Mouse (Mus musculus): ENCODE results near the gene Trim44. TPM values are rescaled to one million over a fixed set of nuclear protein-coding genes. Genes with fewer than 3 reads are reported as not detected.
A peak's percentile ranks its signal among the peaks of the same experiment; 100 is the strongest.

The Trim44 gene
- 34.9 and 37.2 TPM in 2 replicates for total RNA-seq (2014; fragmentation: Nextera tagmentation)
- 34.0 and 45.1 TPM in 2 replicates for total RNA-seq (2017)

GRCm38 (mm10) chr2:102407363-102408184 is at the start of gene Trim44:
Trim44 (minus strand) TSS chr2:102407828.
- no peak for ATAC-seq (replicated peaks; ENCODE audit: low FRiP score, low TSS enrichment, poor library complexity, severe bottlenecking)

GRCm38 (mm10) chr2:102455126-102455525 is 47.5 kb upstream of the Trim44 start:
- no peak for ATAC-seq (replicated peaks; ENCODE audit: low FRiP score, low TSS enrichment, poor library complexity, severe bottlenecking)

- ATAC-seq (replicated peaks; ENCODE audit: low FRiP score, low TSS enrichment, poor library complexity, severe bottlenecking), result 0 out of 2 replicates have a peak, but pooled peaks have one; percentile 48
Observed at GRCm38 (mm10) chr2:102453447-102453846, 45.8 kb upstream of the Trim44 start.

- no peak for ATAC-seq (replicated peaks; ENCODE audit: low FRiP score, low TSS enrichment, poor library complexity, severe bottlenecking)
Observed at GRCm38 (mm10) chr2:102451671-102452549, 44.3 kb upstream of the Trim44 start, which contains the start of gene Fjx1. Fjx1 (minus strand) TSS chr2:102452499.

- peak; percentile 38; the same call in 1 of the 2 replicates for ATAC-seq (replicated peaks; ENCODE audit: low FRiP score, low TSS enrichment, poor library complexity, severe bottlenecking)
Observed at GRCm38 (mm10) chr2:102450761-102451670, 43.4 kb upstream of the Trim44 start.

- ATAC-seq (replicated peaks; ENCODE audit: low FRiP score, low TSS enrichment, poor library complexity, severe bottlenecking), result peak; percentile 13; the same call in 1 of the 2 replicates
Observed at GRCm38 (mm10) chr2:102450248-102450760, 42.7 kb upstream of the Trim44 start.

GRCm38 (mm10) chr2:102449630-102450247 is 42.1 kb upstream of the Trim44 start:
- ATAC-seq (replicated peaks; ENCODE audit: low FRiP score, low TSS enrichment, poor library complexity, severe bottlenecking), result no peak

- no peak for ATAC-seq (replicated peaks; ENCODE audit: low FRiP score, low TSS enrichment, poor library complexity, severe bottlenecking)
Observed at GRCm38 (mm10) chr2:102449056-102449455, 41.4 kb upstream of the Trim44 start.

- no peak for ATAC-seq (replicated peaks; ENCODE audit: low FRiP score, low TSS enrichment, poor library complexity, severe bottlenecking)
Observed at GRCm38 (mm10) chr2:102447831-102448230, 40.2 kb upstream of the Trim44 start.

GRCm38 (mm10) chr2:102446851-102447250 is 39.2 kb upstream of the Trim44 start:
- no peak for ATAC-seq (replicated peaks; ENCODE audit: low FRiP score, low TSS enrichment, poor library complexity, severe bottlenecking)

- no peak for ATAC-seq (replicated peaks; ENCODE audit: low FRiP score, low TSS enrichment, poor library complexity, severe bottlenecking)
Observed at GRCm38 (mm10) chr2:102437357-102438030, 29.9 kb upstream of the Trim44 start.

GRCm38 (mm10) chr2:102433879-102434278 is 26.3 kb upstream of the Trim44 start:
- ATAC-seq (replicated peaks; ENCODE audit: low FRiP score, low TSS enrichment, poor library complexity, severe bottlenecking), result no peak

GRCm38 (mm10) chr2:102431084-102431483 is 23.5 kb upstream of the Trim44 start:
- no peak for ATAC-seq (replicated peaks; ENCODE audit: low FRiP score, low TSS enrichment, poor library complexity, severe bottlenecking)

GRCm38 (mm10) chr2:102427974-102428373 is 20.3 kb upstream of the Trim44 start:
- no peak for ATAC-seq (replicated peaks; ENCODE audit: low FRiP score, low TSS enrichment, poor library complexity, severe bottlenecking)

- ATAC-seq (replicated peaks; ENCODE audit: low FRiP score, low TSS enrichment, poor library complexity, severe bottlenecking), result no peak
Observed at GRCm38 (mm10) chr2:102426434-102426833, 18.8 kb upstream of the Trim44 start.

GRCm38 (mm10) chr2:102416149-102416743 is 8.6 kb upstream of the Trim44 start:
- no peak for ATAC-seq (replicated peaks; ENCODE audit: low FRiP score, low TSS enrichment, poor library complexity, severe bottlenecking)

- ATAC-seq (replicated peaks; ENCODE audit: low FRiP score, low TSS enrichment, poor library complexity, severe bottlenecking), result no peak
Observed at GRCm38 (mm10) chr2:102412738-102413137, 5.1 kb upstream of the Trim44 start.

GRCm38 (mm10) chr2:102410615-102411014 is 3.0 kb upstream of the Trim44 start:
- no peak for ATAC-seq (replicated peaks; ENCODE audit: low FRiP score, low TSS enrichment, poor library complexity, severe bottlenecking)

Data from megakaryocyte-erythroid progenitor cell, adult 5-6 weeks (primary cell).